Mouse (Mus musculus): ENCODE results near the gene Stap2. TPM values are rescaled to one million over a fixed set of nuclear protein-coding genes. Genes with fewer than 3 reads are reported as not detected.

Gene Stap2
- polyA plus RNA-seq (2014; fragmentation: Illumina TruSeq; extraction: RNeasy Lipid Tissue Mini Kit (QIAGEN cat#74804); ENCODE audit: low read depth, low replicate concordance): 0.41 TPM

DNA sequence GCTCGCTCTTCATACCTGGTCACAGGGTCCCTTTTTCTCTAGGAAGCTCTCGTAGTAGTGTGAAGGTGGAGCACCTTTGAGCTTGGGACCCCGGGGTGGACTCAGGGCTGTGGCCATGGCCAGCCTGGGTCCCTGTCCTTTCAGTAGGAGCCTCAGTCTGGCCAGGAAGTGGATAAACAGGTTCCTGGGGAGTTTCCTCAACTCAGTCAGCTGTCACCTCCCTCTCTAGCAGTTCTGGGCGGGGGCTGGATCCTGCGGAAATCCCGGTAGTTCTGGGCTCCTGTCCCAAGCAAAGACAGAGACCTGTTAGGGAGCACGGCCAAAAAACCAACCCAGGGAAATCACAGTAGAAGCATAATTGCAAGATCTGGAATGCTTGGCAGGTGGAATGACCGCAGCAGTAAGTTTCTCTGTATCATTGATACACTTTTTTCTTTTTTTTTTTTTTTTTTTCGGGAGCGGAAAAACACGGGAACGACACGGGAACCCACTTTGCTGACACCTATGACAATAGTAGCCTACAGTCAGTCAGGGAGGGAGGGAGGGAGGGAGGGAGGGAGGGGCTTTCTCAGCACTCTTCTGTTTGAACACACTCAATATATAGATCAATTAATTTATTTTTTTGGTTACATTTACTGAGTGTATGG, at the start of gene Stap2, which contains the start of gene Mpnd:
Gene Stap2 (minus strand): TSS at position 170 of the 647 bp plus-strand sequence.
Gene Mpnd (plus strand): TSS at position 297 of the 647 bp plus-strand sequence.

DNA sequence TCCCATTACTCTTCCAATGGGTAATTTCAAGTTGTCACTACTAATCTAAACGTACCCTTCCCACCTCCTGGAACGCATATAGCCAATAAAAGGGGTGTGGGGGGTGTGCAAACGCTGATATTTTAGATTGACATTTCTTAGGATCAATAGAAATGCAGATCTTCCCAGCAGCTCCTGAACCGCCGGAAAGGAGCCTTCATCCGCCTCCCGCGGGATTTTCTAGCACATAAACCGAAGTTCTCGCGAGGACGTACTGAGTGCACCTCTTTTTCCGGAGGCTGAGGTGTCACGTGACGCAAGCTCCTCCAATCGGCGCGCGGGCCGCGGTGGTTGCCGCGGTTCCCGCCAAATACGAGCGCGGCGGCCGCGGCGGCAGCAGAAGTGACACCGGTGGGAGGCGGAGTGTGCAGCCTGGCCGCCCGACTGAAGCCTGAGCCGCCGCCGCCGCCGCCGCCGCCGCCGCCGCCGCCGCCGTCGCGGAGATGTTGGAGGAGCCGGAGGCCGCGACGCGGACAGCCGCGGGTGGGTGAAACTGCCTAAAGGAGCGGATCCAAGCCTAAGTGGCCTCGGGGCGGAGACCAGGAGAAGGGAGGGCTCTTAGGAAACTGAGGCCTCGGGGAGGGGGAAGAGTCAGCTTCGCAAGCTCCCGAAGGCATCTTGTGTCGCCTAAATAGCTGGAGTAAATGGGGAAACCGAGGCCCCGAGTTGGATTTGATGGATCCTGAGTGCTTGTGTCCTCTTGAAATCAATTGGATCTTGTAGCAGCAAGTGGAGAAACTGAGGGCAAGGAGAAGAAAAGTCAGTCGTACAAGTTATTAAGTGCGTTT, 34.9 kb upstream of the Stap2 start, which contains the start of gene Chaf1a:
Gene Chaf1a (plus strand): TSS at position 410 of the 827 bp plus-strand sequence.

DNA sequence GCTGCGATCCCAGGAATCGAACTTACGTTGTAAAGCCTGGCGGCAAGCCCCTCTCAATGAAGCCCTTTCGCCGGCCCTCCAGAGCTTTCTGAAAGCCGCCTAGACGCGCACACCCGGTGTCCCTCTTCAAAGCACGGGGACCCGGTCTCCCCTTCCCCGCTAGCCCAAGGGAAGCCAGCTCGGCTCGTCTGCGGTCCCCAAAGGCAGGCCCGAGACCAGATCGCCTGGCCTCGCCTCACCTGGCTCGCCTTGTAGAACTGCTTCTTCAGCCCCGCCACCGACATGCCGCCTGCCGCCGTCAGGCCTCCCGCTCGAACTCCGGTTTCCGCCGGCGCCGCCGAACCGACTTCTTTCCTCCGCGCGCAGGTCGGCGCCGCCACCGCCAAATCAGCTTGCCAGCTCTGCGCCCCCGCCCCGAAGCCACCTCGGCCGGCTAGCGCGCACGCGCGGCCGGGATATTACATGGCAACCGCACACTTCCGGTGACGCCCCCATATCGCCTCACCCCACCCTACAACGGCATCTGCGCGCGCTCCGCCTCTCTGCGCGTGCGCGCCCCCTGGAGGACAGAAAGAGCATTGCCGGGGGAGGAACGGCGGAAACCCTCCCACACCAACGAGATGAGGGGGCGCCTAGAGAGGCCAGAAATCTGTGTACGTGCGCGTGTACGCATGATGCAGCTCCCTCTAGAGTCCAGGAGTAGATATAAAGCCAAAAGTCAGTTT, 31.0 kb upstream of the Stap2 start, which contains the start of gene Sh3gl1:
Gene Sh3gl1 (minus strand): TSS at position 460 of the 725 bp plus-strand sequence.

DNA sequence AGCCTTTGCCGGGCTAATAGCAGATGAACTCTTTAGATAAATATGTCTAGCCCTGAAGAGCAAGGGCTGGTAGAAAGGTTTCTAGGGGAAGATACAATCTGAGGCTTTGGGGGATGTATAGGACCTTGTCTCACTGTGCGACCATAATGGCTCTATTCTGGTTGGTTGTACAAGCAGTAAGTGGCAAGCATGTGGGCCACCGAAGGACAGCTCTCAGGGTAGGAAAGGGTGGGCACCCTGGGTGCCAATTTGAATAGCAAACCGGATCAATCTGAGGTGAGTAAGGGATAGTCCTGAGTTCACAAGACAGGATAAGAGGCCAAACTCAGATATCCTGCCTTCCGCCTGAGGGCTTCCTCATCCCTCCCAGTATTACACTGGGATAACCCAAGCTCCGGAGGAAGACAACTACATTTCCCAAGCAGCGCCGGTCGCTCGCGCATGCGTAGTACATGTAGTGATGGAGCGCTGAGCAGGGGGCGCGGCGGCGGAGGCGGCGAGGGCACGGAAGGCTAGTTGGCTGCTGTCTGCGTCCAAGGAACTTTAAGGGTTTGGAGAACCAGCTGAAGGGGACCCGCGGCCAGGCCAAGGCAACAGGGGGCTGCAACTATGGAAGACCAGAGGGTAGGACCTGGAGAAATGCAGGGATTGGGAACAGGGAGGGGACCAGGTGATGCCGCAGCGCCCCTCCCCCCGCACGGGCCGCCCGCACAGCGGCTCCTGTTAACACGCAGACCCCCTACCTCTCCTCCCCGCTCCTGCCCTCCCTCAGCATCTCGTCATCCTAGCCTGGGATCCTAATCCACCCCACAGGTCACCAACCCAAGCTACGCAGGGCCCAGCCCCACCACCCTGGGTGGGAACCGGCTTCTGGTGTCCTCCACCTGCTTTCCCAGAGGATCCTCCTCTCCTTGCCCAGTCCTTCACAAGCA, 19.1 kb downstream of the Stap2 start, which contains the start of gene Fsd1:
Gene Fsd1 (plus strand): TSS at position 480 of the 932 bp plus-strand sequence.

DNA sequence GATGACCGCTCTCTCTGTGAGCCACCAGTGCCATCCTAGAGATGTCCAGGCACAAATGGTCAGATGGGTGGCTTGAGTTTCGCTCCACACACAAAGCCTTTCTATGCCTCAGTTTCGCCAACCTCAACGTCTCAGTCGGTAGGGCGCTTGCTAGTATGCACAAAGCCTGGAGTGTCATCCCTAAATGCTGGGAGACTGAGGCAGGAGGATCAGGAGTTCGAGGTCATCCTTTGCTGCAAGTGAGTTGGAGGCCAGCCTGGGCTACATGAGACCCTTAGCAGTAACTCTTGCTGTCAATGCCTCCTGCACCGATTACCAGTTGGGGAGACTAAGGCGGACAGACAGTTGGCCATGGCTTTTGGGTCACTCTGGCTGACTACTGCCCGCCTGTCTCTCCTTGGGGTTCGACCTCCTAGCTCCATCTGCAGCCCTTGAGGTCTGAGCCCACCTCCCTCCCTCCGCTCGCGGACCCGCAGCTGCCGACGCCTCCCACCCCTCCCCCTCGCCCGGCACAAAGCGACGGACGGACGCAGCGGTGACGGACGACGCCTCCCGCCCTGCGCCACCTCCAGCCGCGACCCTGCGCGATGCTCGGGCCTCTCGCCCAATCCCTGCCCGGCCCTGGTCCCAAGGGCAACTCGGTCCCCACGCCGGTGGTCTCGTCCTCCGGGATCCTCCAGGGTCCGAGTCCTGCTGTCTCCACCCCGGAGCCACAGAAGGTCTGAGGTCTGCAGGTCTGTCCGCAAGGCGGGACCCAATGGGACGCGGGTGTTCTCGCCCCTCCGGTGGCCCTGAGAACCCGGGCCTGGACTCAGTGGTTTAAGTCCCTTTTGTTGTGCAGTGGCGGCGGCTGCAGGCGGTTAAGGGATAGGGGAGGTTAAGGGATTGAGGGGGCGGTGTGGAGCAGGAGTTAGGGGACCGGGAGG, 35.2 kb downstream of the Stap2 start, which contains the start of gene Shd:
Gene Shd (plus strand): TSS at position 502 of the 926 bp plus-strand sequence.

DNA sequence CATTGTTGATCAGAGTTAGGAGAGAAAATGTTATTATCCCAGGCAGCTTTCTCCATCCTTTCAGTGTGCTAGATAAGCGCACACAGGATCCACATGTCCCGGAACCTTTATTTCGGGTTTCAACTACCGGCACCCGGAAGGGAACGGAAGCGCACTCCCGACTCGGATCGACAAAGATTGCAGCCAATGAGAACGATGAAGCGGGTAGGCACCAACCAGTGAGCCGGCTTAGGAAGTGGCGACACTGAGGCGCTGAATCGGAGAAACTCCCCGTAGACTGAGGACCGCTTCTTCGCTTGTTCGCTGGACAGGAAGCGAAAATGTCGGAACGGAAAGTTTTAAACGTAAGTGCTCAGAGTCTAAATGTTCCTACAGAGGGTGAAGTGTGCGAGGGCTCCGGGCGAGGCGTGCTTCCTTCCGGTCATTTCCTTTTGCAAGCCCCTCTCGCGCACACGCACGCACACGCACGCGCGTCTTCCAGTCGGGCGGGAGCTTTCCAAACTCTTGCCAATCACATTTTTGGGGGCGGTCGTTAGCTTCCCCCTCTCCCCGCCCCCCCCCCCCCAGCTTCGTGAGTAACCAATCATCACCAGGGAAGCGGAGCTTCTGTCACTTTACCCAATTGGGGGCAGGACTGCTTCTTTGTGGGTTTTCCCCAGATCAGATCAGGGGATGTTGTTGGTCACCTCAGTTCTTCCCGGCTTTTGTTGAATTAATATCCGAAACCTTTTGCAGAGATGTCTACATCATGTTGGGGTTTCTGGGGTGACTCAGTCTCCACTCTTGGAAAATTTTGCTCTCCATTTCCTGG, 46.3 kb downstream of the Stap2 start, which contains the start of gene Yju2:
Gene Yju2 (plus strand): TSS at position 182 of the 811 bp plus-strand sequence.

DNA sequence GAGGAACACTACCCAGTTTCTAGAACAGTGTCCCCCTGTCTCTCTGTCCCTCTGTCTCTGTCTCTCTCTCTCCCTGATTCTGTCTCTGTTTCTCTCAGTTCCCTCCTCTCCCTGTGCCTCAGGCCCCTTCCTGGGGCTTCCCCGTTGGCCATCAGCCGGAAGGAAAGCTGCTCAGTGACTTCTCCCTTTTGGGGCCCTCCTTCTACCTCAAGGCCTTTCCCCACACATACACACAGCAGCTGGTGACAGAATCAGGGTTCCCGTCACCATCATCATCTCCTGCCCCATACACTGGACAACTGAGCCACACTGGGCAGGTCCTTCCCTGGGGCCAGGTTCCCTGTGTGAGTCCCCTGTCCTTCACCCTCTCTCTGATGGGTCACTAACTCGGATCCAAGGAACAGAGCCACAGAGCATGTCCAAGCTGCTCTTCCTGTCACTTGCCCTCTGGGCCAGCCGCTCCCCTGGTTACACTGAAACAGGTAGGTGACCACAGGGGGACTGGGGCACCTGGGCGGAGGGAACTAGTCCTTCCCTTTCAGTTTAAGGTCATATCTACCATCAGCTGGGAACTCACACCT, 52.8 kb downstream of the Stap2 start, which contains the start of gene Ebi3:
Gene Ebi3 (plus strand): TSS at position 194 of the 581 bp plus-strand sequence.

DNA sequence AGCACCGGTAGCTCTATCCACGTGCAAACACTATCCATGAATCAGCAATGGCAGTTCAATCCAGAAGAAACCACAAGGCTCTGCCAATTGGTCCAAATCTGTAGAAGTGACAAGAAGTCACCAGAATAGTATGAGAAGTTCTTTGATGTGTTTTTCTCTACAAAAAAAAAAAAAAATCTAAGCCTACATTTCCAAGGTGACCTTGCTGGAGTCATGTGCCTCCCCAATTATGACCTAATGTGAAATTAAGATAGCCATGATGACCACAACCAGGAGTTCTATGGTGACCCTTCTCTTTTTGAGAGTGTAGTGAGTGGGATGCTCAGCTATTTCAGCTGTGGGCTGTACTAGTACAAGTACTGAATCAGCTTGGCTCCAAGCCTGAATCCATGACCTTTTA, 56.0 kb downstream of the Stap2 start, which contains the start of gene Zfp119b:
Gene Zfp119b (minus strand): TSS at position 101 of the 400 bp plus-strand sequence.

Other genes starting within 250 kb of the Stap2 start
- gene Zfp119a, start 126.7 kb downstream of the Stap2 start, polyA plus RNA-seq (2014; fragmentation: Illumina TruSeq; extraction: RNeasy Lipid Tissue Mini Kit (QIAGEN cat#74804); ENCODE audit: low read depth, low replicate concordance): 18.8 TPM
- gene Zfp959, start 113.5 kb downstream of the Stap2 start, polyA plus RNA-seq (2014; fragmentation: Illumina TruSeq; extraction: RNeasy Lipid Tissue Mini Kit (QIAGEN cat#74804); ENCODE audit: low read depth, low replicate concordance): 30.8 TPM
- 19.0 TPM for gene Zfp119b, start 56.1 kb downstream of the Stap2 start, polyA plus RNA-seq (2014; fragmentation: Illumina TruSeq; extraction: RNeasy Lipid Tissue Mini Kit (QIAGEN cat#74804); ENCODE audit: low read depth, low replicate concordance)
- gene Ebi3, start 52.9 kb downstream of the Stap2 start, polyA plus RNA-seq (2014; fragmentation: Illumina TruSeq; extraction: RNeasy Lipid Tissue Mini Kit (QIAGEN cat#74804); ENCODE audit: low read depth, low replicate concordance): not detected
- gene Yju2, start 46.5 kb downstream of the Stap2 start, polyA plus RNA-seq (2014; fragmentation: Illumina TruSeq; extraction: RNeasy Lipid Tissue Mini Kit (QIAGEN cat#74804); ENCODE audit: low read depth, low replicate concordance): 0.70 TPM
- not detected for gene Shd, start 35.1 kb downstream of the Stap2 start, polyA plus RNA-seq (2014; fragmentation: Illumina TruSeq; extraction: RNeasy Lipid Tissue Mini Kit (QIAGEN cat#74804); ENCODE audit: low read depth, low replicate concordance)
- gene Fsd1, start 19.1 kb downstream of the Stap2 start, polyA plus RNA-seq (2014; fragmentation: Illumina TruSeq; extraction: RNeasy Lipid Tissue Mini Kit (QIAGEN cat#74804); ENCODE audit: low read depth, low replicate concordance): not detected
- 0.70 TPM for gene Mpnd, start 127 bp upstream of the Stap2 start, polyA plus RNA-seq (2014; fragmentation: Illumina TruSeq; extraction: RNeasy Lipid Tissue Mini Kit (QIAGEN cat#74804); ENCODE audit: low read depth, low replicate concordance)
- gene Sh3gl1, start 31.1 kb upstream of the Stap2 start, polyA plus RNA-seq (2014; fragmentation: Illumina TruSeq; extraction: RNeasy Lipid Tissue Mini Kit (QIAGEN cat#74804); ENCODE audit: low read depth, low replicate concordance): 0.82 TPM
- 0.76 TPM for gene Chaf1a, start 34.9 kb upstream of the Stap2 start, polyA plus RNA-seq (2014; fragmentation: Illumina TruSeq; extraction: RNeasy Lipid Tissue Mini Kit (QIAGEN cat#74804); ENCODE audit: low read depth, low replicate concordance)
- 15.9 TPM for gene Ubxn6, start 69.4 kb upstream of the Stap2 start, polyA plus RNA-seq (2014; fragmentation: Illumina TruSeq; extraction: RNeasy Lipid Tissue Mini Kit (QIAGEN cat#74804); ENCODE audit: low read depth, low replicate concordance)
- gene Hdgfl2, start 74.0 kb upstream of the Stap2 start, polyA plus RNA-seq (2014; fragmentation: Illumina TruSeq; extraction: RNeasy Lipid Tissue Mini Kit (QIAGEN cat#74804); ENCODE audit: low read depth, low replicate concordance): 3.9 TPM
- gene Plin4, start 104.2 kb upstream of the Stap2 start, polyA plus RNA-seq (2014; fragmentation: Illumina TruSeq; extraction: RNeasy Lipid Tissue Mini Kit (QIAGEN cat#74804); ENCODE audit: low read depth, low replicate concordance): 6.4 TPM
- 6.5 TPM for gene Plin5, start 112.0 kb upstream of the Stap2 start, polyA plus RNA-seq (2014; fragmentation: Illumina TruSeq; extraction: RNeasy Lipid Tissue Mini Kit (QIAGEN cat#74804); ENCODE audit: low read depth, low replicate concordance)
- gene Lrg1, start 116.4 kb upstream of the Stap2 start, polyA plus RNA-seq (2014; fragmentation: Illumina TruSeq; extraction: RNeasy Lipid Tissue Mini Kit (QIAGEN cat#74804); ENCODE audit: low read depth, low replicate concordance): not detected
- not detected for gene Sema6b, start 134.8 kb upstream of the Stap2 start, polyA plus RNA-seq (2014; fragmentation: Illumina TruSeq; extraction: RNeasy Lipid Tissue Mini Kit (QIAGEN cat#74804); ENCODE audit: low read depth, low replicate concordance)
- 1.6 TPM for gene Tnfaip8l1, start 156.9 kb upstream of the Stap2 start, polyA plus RNA-seq (2014; fragmentation: Illumina TruSeq; extraction: RNeasy Lipid Tissue Mini Kit (QIAGEN cat#74804); ENCODE audit: low read depth, low replicate concordance)
- 13.2 TPM for gene Mydgf, start 178.3 kb upstream of the Stap2 start, polyA plus RNA-seq (2014; fragmentation: Illumina TruSeq; extraction: RNeasy Lipid Tissue Mini Kit (QIAGEN cat#74804); ENCODE audit: low read depth, low replicate concordance)
- 0.41 TPM for gene Dpp9, start 213.3 kb upstream of the Stap2 start, polyA plus RNA-seq (2014; fragmentation: Illumina TruSeq; extraction: RNeasy Lipid Tissue Mini Kit (QIAGEN cat#74804); ENCODE audit: low read depth, low replicate concordance)